Mouse (Mus musculus): ENCODE measurements around the gene Gramd4.
"Not testable (repeated sequence)": the region's sequence is repeated elsewhere in the genome, so short reads cannot be mapped to it uniquely, and the experiment has no call there.

The Gramd4 gene

GRCm38 (mm10) chr15:86091201-86091997, 33.9 kb downstream of the Gramd4 start:
- no peak for DNase-seq (ENCODE audit: low spot score)

GRCm38 (mm10) chr15:86091998-86092670, 34.6 kb downstream of the Gramd4 start:
- no peak for DNase-seq (ENCODE audit: low spot score)

GRCm38 (mm10) chr15:86093236-86093635, 35.7 kb downstream of the Gramd4 start:
- no peak for DNase-seq (ENCODE audit: low spot score)

GRCm38 (mm10) chr15:86094324-86095121, 37.0 kb downstream of the Gramd4 start:
- DNase-seq (ENCODE audit: low spot score): no peak

GRCm38 (mm10) chr15:86095722-86096603, 38.5 kb downstream of the Gramd4 start:
- DNase-seq (ENCODE audit: low spot score): no peak

GRCm38 (mm10) chr15:86096604-86097020, 39.1 kb downstream of the Gramd4 start:
- DNase-seq (ENCODE audit: low spot score): not testable (repeated sequence)

- no peak for DNase-seq (ENCODE audit: low spot score)
These were observed 40.4 kb downstream of the Gramd4 start for GRCm38 (mm10) chr15:86097871-86098270.

GRCm38 (mm10) chr15:86101585-86101984, 44.1 kb downstream of the Gramd4 start:
- DNase-seq (ENCODE audit: low spot score): no peak

GRCm38 (mm10) chr15:86102308-86102707, 44.8 kb downstream of the Gramd4 start:
- no peak for DNase-seq (ENCODE audit: low spot score)

- DNase-seq (ENCODE audit: low spot score): no peak
These were observed 47.2 kb downstream of the Gramd4 start for GRCm38 (mm10) chr15:86104401-86105344.

GRCm38 (mm10) chr15:86105345-86105697, 47.8 kb downstream of the Gramd4 start:
- DNase-seq (ENCODE audit: low spot score): no peak

- no peak for DNase-seq (ENCODE audit: low spot score)
These were observed 48.3 kb downstream of the Gramd4 start for GRCm38 (mm10) chr15:86105751-86106150.

GRCm38 (mm10) chr15:86107831-86108471, 50.5 kb downstream of the Gramd4 start:
- no peak for DNase-seq (ENCODE audit: low spot score)

GRCm38 (mm10) chr15:86109245-86109644, 51.8 kb downstream of the Gramd4 start:
- DNase-seq (ENCODE audit: low spot score): no peak

GRCm38 (mm10) chr15:86109650-86110211, 52.2 kb downstream of the Gramd4 start:
- DNase-seq (ENCODE audit: low spot score): no peak

GRCm38 (mm10) chr15:86110361-86111103, 53.0 kb downstream of the Gramd4 start:
- DNase-seq (ENCODE audit: low spot score): no peak

- DNase-seq (ENCODE audit: low spot score): no peak
These were observed 55.3 kb downstream of the Gramd4 start for GRCm38 (mm10) chr15:86112707-86113341.

GRCm38 (mm10) chr15:86113342-86113710, 55.8 kb downstream of the Gramd4 start:
- DNase-seq (ENCODE audit: low spot score): no peak
